Mouse (Mus musculus) spleen, postnatal 36 days (tissue): Measurements from ENCODE around the gene Spast.
"Not testable (repeated sequence)": the region's sequence is repeated elsewhere in the genome, so short reads cannot be mapped to it uniquely, and the experiment has no call there.

Experiments used
- DNase-seq, 2 experiments: peaks; one replicate each; pipeline ENCODE4 v3.0.0; 2022; ENCODE audit warnings: low spot score in 2 of 2, mixed read lengths in 1 of 2

Spast gene

DNA sequence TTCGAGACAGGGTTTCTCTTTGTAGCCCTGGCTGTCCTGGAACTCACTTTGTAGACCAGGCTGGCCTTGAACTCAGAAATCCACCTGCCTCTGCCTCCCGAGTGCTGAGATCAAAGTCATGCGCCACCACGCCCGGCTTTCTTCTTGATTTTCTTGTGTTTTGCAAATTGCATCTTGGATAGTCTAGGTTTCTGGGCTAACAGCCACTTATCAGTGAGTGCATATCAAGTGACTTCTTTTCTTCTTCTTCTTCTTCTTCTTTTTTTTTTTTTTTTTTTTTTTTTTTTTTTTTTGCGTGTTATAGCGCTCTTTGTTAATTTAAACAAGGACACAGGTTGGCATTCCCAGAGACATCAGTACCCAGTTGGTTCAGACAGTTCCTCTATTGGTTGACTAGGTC, 11.6 kb upstream of the Spast start:
- DNase-seq: not testable (repeated sequence)

DNA sequence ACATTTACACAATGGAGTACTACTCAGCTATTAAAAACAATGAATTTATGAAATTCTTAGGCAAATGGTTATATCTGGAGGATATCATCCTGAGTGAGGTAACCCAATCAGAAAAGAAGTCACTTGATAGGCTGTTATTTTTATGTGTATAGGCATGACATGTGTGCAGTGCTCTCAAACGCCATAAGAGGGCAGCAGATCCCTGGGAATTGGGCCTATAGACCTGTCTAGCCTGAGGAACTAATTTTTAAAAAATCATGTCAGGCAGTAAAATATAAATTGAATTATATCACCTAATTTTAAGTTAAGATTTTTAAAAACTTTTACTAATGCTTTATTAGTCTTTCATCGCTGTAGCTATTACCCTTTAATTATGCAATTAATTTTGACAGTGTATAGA, 10.6 kb upstream of the Spast start:
- DNase-seq: peak; percentile 27 to 54

GRCm38 (mm10) chr17:74331049-74331676, 7.6 kb upstream of the Spast start:
- no peak for DNase-seq

DNA sequence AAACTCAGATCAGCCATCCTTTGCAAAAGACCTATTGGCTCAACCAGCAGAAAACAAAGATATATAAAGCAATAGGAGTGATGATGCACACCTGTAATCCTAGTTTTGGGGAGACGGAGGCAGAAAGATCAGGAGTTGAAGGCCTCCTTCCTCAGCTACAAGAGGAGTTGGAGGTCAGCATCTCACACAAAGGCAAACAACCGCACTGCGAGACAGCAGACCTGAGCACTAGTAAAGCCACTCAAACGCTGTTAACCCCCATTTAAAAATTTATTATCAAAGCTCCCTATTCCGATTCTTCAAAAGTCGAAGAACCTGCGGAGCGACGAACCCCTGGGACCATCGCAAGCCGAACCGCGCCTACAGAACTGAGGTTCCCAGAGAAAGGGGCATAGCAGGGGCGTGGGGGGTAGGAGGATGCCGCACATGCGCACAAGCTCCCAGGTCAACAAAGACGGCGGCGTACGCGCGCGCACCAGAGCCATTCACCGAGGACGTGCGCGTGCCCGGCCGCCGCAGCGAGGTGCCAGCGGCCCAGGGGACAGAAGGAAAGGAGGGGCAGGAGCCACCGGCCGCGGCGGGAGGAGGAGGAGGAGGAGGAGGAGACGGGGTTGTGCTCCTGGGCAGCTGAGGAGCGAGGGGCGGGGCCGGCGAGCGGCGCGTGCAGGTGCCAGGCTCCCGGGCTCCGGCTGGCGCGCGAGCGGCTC, 409 bp upstream of the Spast start:
- DNase-seq: peak; percentile 93 to 94

DNA sequence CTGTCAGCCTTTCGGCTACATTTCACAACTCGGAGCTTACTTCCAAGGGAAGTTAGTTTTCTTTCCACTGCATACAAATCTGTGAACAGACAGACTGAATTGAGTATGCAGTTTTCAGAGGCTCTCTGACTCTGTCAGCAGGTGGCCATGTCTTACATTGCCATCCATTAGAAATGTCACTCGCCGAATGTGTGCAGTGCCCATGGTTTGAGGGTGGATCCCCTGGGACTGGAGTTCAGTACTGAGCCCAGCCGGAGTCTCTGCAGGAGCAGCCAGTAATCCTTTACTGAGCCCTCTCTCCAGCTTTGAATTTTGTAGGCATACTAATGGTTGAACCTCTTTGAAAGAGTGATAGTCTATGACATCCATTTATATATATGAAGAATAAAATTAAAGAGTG, 2.4 kb downstream of the Spast start:
- no peak for DNase-seq

DNA sequence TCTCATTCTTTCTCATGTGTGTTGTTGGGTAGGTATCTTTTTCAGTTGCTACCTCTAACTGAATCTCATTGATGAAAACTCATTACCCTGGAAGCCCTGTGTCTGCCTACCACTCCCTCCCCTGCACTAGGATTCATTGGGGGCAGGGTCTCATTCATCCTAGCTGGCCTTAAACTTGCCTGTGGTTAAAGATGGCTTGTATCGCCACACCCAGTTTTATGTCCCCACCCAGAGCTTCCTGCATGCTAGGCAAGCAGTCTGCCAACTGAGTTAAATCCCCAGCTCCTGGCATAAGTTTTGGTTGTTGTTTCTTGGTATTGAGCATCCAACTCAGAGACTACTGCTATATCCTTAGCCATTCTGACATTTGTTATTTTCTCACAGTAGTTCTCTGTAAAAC, 24.8 kb downstream of the Spast start:
- DNase-seq: no peak

DNA sequence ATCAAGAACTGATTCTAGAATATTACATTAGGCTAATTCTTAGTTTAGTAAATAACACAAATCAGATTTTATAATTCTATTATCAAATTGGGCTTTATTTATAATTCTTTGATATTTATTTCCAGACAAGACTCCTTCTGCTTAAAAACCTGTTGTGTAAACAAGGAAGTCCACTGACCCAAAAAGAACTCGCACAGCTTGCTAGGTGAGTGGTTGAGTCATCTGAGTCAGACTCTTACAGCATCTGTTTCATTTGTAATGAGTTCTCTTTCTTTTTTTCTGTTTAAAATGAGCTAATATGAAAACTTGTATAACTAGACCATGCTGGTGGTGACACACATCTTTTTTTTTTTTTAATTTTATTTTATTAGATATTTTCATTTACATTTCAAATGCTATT, 38.1 kb downstream of the Spast start:
- DNase-seq: no peak

DNA sequence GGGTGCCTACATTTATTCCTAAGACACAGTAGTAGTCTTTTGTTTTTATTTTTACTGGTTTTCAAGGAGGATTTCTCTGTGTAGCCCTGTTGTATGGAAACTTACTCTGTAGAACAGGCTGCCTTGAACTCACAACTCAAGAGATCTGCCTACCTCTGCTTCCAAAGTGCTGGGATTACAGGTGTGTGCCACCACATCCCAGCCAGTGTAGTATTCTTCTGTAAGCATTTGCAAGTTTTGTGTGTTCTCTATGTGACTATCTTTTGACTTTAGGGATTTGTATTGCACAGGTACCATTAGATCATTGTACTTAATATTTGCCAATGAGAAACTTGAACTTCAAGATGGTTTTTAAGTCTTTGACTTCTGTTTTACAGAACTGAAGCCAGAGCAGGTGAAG, 47.9 kb downstream of the Spast start:
- no peak for DNase-seq

GRCm38 (mm10) chr17:74389847-74390246, 51.1 kb downstream of the Spast start:
- DNase-seq: no peak

- DNase-seq: no peak
Measured at GRCm38 (mm10) chr17:74394381-74394780, 55.6 kb downstream of the Spast start.

DNA sequence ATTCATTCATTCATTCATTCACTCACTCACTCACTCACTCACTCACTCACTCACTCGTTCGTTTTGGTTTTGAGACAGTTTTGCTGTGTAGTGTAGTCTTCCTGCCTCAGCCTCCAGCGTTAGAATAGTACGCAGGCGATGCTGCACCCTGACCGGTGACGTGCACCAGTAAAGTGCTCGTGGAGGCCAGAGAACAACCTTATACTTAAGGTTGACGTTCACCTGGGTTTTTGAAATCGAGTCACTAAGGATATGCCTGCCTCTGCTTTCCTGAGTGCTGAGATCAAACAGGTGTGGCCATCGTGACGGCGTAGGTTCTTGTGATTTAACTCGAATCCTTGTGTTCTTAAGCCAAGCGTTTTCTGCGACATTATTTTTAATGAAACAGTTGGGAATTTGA, 56.1 kb downstream of the Spast start:
- no peak for DNase-seq

GRCm38 (mm10) chr17:74395383-74396065, 56.7 kb downstream of the Spast start, which contains the start of gene Slc30a6:
Slc30a6 (plus strand) TSS chr17:74395608.
- peak; percentile 95 to 97 for DNase-seq

- no peak for DNase-seq
Measured at GRCm38 (mm10) chr17:74396766-74397165, 58.0 kb downstream of the Spast start.

DNA sequence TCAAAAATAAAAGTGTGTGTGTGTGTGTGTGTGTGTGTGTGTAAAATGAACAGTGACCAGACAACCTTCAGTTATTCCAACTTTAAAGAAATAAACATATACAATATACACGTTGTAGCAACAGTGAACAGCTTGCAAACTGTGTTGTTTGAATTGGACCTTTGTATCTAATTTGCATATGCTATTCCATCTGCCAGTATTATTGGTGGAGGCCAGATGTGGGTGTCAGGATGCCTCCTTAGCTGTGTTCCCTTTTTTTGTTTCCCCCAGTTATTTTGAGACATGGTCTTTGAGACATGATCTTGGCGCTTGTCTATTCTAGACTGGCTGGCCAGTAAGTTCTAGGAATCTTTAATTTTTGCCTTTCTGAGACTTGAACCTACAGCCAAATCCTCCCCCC, 58.4 kb downstream of the Spast start:
- DNase-seq: no peak

DNA sequence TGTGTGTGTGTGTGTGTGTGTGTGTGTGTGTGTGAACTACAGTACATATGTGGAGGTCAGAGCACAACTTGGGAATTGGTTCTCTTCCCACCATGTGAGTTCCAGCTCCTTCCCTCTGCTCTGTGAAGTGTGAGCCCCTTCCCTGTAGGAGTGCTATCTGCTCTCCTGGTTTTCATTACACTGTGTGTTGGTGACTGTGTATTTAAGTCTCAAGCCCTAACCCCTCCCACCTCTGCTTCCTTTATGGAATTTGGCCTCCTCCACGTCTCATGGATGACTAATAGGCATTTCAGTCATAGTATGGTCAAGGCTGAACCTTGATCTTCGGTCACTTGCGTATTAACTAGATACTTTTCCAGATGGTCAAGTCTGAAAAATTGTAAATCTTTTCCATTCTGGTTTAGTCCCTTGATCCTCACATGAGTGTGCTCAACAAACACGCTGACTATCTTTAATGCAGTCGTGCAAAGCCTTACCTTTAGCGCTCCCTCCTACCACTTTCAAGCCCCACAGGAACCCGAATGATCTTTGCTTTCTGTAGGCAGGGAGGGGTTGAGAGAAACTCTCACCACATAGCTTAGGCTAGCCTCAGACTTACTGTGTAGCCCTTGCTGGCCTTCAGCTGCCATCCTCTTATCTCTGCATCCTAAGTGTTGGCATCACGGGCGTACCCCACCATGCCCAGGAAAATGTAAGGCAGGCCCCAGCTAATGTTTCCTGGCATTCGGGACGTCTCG, 63.9 kb downstream of the Spast start:
- DNase-seq: no peak

- no peak for DNase-seq
Measured at GRCm38 (mm10) chr17:74406487-74406886, 67.7 kb downstream of the Spast start.

DNA sequence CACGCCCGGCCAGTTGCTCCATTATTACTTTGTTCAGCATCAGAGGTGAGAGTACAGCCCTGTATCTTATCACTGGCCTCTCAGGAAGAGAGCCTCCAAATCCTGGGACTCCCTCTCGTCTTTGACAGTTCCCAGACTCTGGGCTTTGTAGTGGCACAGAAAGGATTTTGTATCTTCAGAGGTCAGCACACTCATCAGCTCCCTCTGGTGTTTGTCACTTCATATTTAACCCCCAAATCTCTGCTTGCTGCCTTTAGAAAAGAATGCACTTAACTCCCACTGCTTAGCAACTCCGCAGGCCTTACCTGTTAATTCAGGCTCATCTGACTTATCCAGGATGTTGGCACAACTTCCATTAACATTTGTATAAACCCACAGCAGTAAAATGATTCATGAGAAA, 70.9 kb downstream of the Spast start:
- no peak for DNase-seq

GRCm38 (mm10) chr17:74413324-74413723, 74.5 kb downstream of the Spast start:
- no peak for DNase-seq

- DNase-seq: no peak
Measured at GRCm38 (mm10) chr17:74414671-74415070, 75.9 kb downstream of the Spast start.

DNA sequence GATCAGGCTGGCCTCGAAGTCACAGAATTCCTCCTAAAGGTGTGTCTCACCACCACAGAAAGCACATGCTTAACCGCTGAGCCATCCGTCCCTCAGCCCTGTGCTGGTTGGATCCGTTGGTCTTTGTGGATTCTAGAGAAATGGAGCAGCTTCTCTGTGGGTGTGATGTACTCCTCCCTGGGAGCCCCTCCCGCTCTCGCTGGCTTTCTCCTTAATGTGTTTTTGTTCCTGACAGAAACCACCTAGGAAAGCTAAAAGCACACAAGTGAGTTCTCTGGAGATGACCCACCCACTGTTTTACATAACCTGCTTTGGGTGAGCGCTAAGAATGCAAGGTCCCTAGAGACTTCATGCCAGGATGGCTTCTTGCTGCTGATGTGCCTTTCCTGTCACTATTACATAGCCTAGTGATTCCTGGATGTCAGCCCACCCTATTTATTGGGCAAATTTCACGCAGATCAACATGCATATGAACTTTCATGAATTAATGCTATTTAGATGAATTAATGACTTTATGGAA, 78.1 kb downstream of the Spast start:
- peak; percentile 22 to 32 for DNase-seq

- DNase-seq: no peak
Measured at GRCm38 (mm10) chr17:74418171-74418570, 79.4 kb downstream of the Spast start.

GRCm38 (mm10) chr17:74420656-74421055, 81.9 kb downstream of the Spast start:
- DNase-seq: no peak
